Comparison of ENCODE assay signal across 12 mouse cellular contexts in genomic region chr7:68012123-68012474, GRCm38 (mm10). TPM values are rescaled to one million over a fixed set of nuclear protein-coding genes. Genes with fewer than 3 reads are reported as not detected.
DNase-seq lines count a peak whose midpoint lies in the region; ATAC-seq lines count a peak whose summit lies in the region.
"Had no signal": no experiment of that assay in that cellular context is flagged by ENCODE, and none has a peak within 500 bp of the region (broad histone marks: within the 10 kb centered on the region; RNA-seq: fewer than 3 reads in every experiment).

No protein-coding gene starts in this region.

- no peak overlapping the region for H3K4me3 ChIP-seq in heart, embryonic 12.5 days
- no peak overlapping the region for H3K4me3 ChIP-seq in kidney, embryonic 15.5 days (replicated peaks)
- H3K4me3 ChIP-seq in liver, embryonic 16.5 days (ENCODE audit: low read depth, low read length) = no peak overlapping the region
- H3K4me3 ChIP-seq: limb, embryonic 12.5 days; midbrain, embryonic 15.5 days had no signal

- 0 out of 2 replicates have a peak overlapping the region, but pooled peaks have one; percentile 23 for H3K9ac ChIP-seq in heart, embryonic 12.5 days
- H3K9ac ChIP-seq in kidney, embryonic 15.5 days = no peak overlapping the region
- H3K9ac ChIP-seq in liver, embryonic 16.5 days (ENCODE audit: low read depth, low read length) = no peak overlapping the region
- H3K9ac ChIP-seq: limb, embryonic 12.5 days; midbrain, embryonic 15.5 days had no signal

- WGBS in heart, embryonic 12.5 days = 17% methylated on average over 6 of the region's 6 CpGs
- WGBS in kidney, embryonic 15.5 days = 45% methylated on average over 6 of the region's 6 CpGs
- WGBS in liver, embryonic 16.5 days (ENCODE audit: insufficient replicate concordance) = 42% methylated on average over 6 of the region's 6 CpGs

- H3K27me3 ChIP-seq in heart, embryonic 12.5 days (replicated peaks) = no peaks in the 10 kb centered on the region
- H3K27me3 ChIP-seq in kidney, embryonic 15.5 days = no peaks in the 10 kb centered on the region
- H3K27me3 ChIP-seq in liver, embryonic 16.5 days (ENCODE audit: control insufficient read depth, insufficient read depth, low read depth, low read length) = no peaks in the 10 kb centered on the region
- H3K27me3 ChIP-seq: limb, embryonic 12.5 days; midbrain, embryonic 15.5 days had no signal

- peaks cover 33% of the 10 kb centered on the region for H3K36me3 ChIP-seq in heart, embryonic 12.5 days
- peaks cover 35% of the 10 kb centered on the region for H3K36me3 ChIP-seq in kidney, embryonic 15.5 days
- H3K36me3 ChIP-seq in liver, embryonic 16.5 days (ENCODE audit: control insufficient read depth, insufficient read depth) = no peaks in the 10 kb centered on the region
- H3K36me3 ChIP-seq: midbrain, embryonic 15.5 days had no signal

- peak overlapping the region; percentile 95 for H3K27ac ChIP-seq in heart, embryonic 12.5 days (ENCODE audit: poor library complexity, severe bottlenecking)
- no peak overlapping the region for H3K27ac ChIP-seq in kidney, embryonic 15.5 days
- H3K27ac ChIP-seq in liver, embryonic 16.5 days (ENCODE audit: low read length) = peak overlapping the region; percentile 86
- H3K27ac ChIP-seq: limb, embryonic 12.5 days; midbrain, embryonic 15.5 days had no signal

- no peak for ATAC-seq in heart, embryonic 12.5 days (ENCODE audit: insufficient number of reproducible peaks, low FRiP score)
- no peak for ATAC-seq in kidney, embryonic 15.5 days (replicated peaks; ENCODE audit: low FRiP score)
- ATAC-seq in liver, embryonic 16.5 days (ENCODE audit: low read depth) = no peak
- ATAC-seq: CD4-positive, CD25-positive, alpha-beta regulatory T cell, adult 4 months; midbrain, embryonic 15.5 days had no signal

- H3K4me2 ChIP-seq in heart, embryonic 12.5 days = no peak overlapping the region
- H3K4me2 ChIP-seq in kidney, embryonic 15.5 days = no peak overlapping the region
- H3K4me2 ChIP-seq in liver, embryonic 16.5 days (ENCODE audit: low read depth, low read length) = peak overlapping the region; percentile 39
- H3K4me2 ChIP-seq: limb, embryonic 12.5 days; midbrain, embryonic 15.5 days had no signal

- DNase-seq in heart, adult 9 months (ENCODE audit: low spot score in 2 of 2) = no peak
- DNase-seq in kidney, postnatal 36 days = peak; percentile 35 to 42
- DNase-seq in right cerebral cortex, adult 18-20 months = peak; percentile 38
- no peak for DNase-seq in right cerebral cortex, postnatal 25 days
- DNase-seq in cerebellum, postnatal 25 days = no peak
- DNase-seq: cerebellum, adult 11-12 months had no signal

- H3K9me3 ChIP-seq in heart, embryonic 12.5 days (replicated peaks) = peaks cover 5% of the 10 kb centered on the region; the same call in 1 of the 2 replicates
- H3K9me3 ChIP-seq in kidney, embryonic 15.5 days (replicated peaks) = no peaks in the 10 kb centered on the region
- H3K9me3 ChIP-seq in liver, embryonic 16.5 days (replicated peaks; ENCODE audit: control insufficient read depth, low read length) = 0 out of 2 replicates have a peak, but pooled peaks cover 2% of the 10 kb centered on the region
- H3K9me3 ChIP-seq: midbrain, embryonic 15.5 days had no signal

- H3K4me1 ChIP-seq in heart, embryonic 12.5 days (replicated peaks) = peaks cover 80% of the 10 kb centered on the region
- peaks cover 35% of the 10 kb centered on the region for H3K4me1 ChIP-seq in kidney, embryonic 15.5 days
- H3K4me1 ChIP-seq in liver, embryonic 16.5 days (ENCODE audit: control insufficient read depth, low read depth, low read length) = peaks cover 39% of the 10 kb centered on the region

RNA-seq across cellular contexts. Expression of gene Igf1r, which starts 59.5 kb away (rescaled TPM):
- polyA plus RNA-seq in heart, embryonic 12.5 days (2016; fragmentation: Nextera tagmentation; extraction: Ambion mirVana) = 25.6 and 27.5 TPM in 2 replicates
- polyA plus RNA-seq in kidney, embryonic 15.5 days (2015; fragmentation: Nextera tagmentation; extraction: Ambion mirVana) = 25.9 and 26.9 TPM in 2 replicates
- 3.2 and 3.7 TPM in 2 replicates for polyA plus RNA-seq in liver, embryonic 16.5 days (2015; fragmentation: Nextera tagmentation; extraction: Ambion mirVana)

Comparison
In these comparisons a context has a peak if more than half of its experiments do, and no peak if none do; other contexts are left out.
1. DNase-seq: peak in kidney, postnatal 36 days (2 of 2) and right cerebral cortex, adult 18-20 months (single experiment); none in heart, adult 9 months (0 of 2), right cerebral cortex, postnatal 25 days (single experiment) and cerebellum, postnatal 25 days (0 of 2).